Mouse (Mus musculus): ENCODE measurements around the gene Atxn7l3. TPM values are rescaled to one million over a fixed set of nuclear protein-coding genes. Genes with fewer than 3 reads are reported as not detected.

Atxn7l3 gene
- total and polyA plus RNA-seq, 3 experiments, result 24.0 to 60.0 (median 29.9) TPM

DNA sequence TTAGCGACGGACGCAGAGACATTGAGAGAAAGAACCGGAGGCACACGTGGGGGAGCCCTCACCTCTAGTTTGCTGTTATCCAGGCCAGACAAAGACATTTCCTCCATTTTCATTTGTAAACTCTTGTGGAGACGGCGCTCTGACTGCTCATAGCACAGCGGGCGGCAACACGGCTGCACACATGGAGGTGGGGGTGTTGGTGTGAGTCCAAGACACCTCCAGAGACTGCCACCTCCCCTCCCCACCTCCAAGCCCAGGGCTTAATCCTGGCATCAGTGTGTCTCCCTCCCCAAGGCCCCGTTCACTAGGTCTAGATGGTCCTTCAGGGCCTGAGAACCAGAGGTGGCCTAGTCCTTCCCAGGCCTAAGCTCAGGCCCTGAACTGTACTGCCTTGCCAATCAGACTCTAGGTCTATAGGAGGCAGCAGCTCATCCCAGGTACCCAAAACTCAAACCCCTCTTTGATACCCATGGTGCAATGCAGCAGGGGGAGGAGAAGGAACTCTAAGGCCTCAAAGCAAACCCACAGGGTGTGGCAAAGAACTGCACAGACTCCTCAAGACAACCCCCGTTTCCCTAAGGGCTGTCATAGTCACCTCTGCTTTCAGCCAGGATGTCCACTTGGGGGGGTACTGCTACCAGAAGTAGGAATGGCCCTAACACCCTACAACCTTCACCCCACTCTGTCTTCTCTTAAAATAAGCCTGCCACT is 1.4 kb downstream of the Atxn7l3 start:
- Histone ChIP-seq H3K4me3 (ENCODE audit: low read depth, low read length) (peak overlapping the region; percentile 88), H3K27me3 (ENCODE audit: insufficient read depth, low read length) (no peaks in the 10 kb centered on the region), H3K4me1 (ENCODE audit: insufficient read depth, low read depth, low read length) (peaks cover 55% of the 10 kb centered on the region), H3K36me3 (replicated peaks) (peaks cover 52% of the 10 kb centered on the region), H3K9me3 (replicated peaks) (no peaks in the 10 kb centered on the region)
- ATAC-seq (ENCODE audit: extremely low read depth, insufficient number of reproducible peaks, low FRiP score, poor library complexity, severe bottlenecking) (peak; percentile 46), DNase-seq (ENCODE audit: low spot score) (peak; percentile 83)
- TF ChIP-seq POLR2AphosphoS5 (IDR thresholded peaks at IDR 0.05; ENCODE audit: insufficient replicate concordance, low read depth, low read length) (no peak), TAL1 (conservative IDR thresholded peaks at IDR 0.05; ENCODE audit: low read depth, low read length) (no peak), CTCF (IDR thresholded peaks at IDR 0.05; ENCODE audit: low read depth, low read length) (no peak), GATA1 (IDR thresholded peaks at IDR 0.05; ENCODE audit: borderline replicate concordance, low read length) (no peak), GATA2 (IDR thresholded peaks at IDR 0.05; ENCODE audit: borderline replicate concordance, low read depth, low read length) (no peak)

DNA sequence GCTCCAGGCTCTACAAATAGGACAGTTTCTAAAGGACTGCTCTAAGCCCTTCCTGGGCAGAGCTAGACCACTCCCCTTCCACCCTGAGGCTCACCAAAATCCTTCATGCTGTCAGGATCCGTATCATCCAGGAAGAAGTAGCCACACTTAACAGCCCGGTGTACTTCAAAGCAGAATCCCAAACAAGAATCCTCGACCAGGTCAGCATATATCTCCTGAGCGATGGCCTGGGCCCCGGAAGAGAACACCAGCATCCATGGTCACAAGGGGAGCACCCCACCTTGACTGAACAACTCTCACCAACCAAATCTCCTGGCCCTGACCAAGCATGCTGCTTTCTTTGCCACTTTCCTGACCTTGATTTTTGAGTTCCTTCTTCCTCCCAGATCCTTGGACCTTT is 2.0 kb downstream of the Atxn7l3 start:
- H3K4me3 ChIP-seq (ENCODE audit: low read depth, low read length), result no peak overlapping the region; the same call in 1 of the 2 replicates

DNA sequence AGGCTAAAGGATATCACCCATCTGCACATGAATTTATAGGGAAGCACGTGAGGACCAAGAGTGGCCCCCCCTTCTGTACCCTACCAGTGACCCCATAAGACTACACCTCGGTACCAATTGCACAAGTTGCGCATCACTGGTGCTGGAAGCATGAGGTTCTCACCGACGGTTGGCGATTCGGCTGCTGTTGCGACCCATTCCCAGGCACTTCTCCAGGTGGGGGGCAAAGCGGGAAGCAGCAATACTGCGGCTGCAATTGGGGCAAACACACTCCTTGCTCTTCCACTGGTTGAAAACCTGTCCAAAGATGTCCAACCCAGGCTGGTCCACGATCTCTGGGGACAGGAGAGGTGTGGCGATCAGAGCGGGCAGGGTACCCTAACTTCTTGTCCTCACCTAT is 2.5 kb downstream of the Atxn7l3 start:
- ATAC-seq (ENCODE audit: extremely low read depth, insufficient number of reproducible peaks, low FRiP score, poor library complexity, severe bottlenecking), result no peak

More for the DNA sequence above, 2.0 kb downstream of the Atxn7l3 start:
- DNase-seq (ENCODE audit: low spot score) (no peak), ATAC-seq (ENCODE audit: extremely low read depth, insufficient number of reproducible peaks, low FRiP score, poor library complexity, severe bottlenecking) (no peak)
- TF ChIP-seq GATA2 (IDR thresholded peaks at IDR 0.05; ENCODE audit: borderline replicate concordance, low read depth, low read length) (no peak), GATA1 (IDR thresholded peaks at IDR 0.05; ENCODE audit: borderline replicate concordance, low read length) (no peak), TAL1 (conservative IDR thresholded peaks at IDR 0.05; ENCODE audit: low read depth, low read length) (no peak), CTCF (IDR thresholded peaks at IDR 0.05; ENCODE audit: low read depth, low read length) (no peak), POLR2AphosphoS5 (IDR thresholded peaks at IDR 0.05; ENCODE audit: insufficient replicate concordance, low read depth, low read length) (no peak)
- Histone ChIP-seq H3K9me3 (replicated peaks) (no peaks in the 10 kb centered on the region), H3K27me3 (ENCODE audit: insufficient read depth, low read length) (no peaks in the 10 kb centered on the region), H3K4me1 (ENCODE audit: insufficient read depth, low read depth, low read length) (peaks cover 56% of the 10 kb centered on the region), H3K36me3 (replicated peaks) (peaks cover 58% of the 10 kb centered on the region)

DNA sequence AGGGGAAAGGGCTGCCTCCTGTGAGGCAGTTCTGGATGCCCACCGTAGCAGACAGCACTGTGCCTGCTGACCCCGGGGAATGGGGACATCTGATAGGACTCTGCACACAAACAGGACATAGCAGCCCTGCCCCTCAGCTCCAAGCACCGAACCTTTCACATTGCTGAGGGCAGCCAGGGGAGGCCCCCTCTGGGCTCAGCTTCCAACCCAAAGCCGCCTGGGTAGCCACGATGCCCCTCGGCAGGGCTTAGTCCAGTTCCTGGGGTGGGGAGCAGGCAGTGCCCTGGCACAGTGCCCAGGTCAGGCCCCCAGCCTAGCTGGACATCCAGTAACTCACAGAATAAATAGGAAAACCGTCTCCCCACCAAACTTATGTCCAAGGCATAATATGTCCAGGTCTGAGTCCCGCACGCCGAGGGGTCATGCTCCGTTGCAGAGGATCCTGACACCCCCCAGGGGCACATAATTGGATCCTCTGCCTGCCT is 5.3 kb downstream of the Atxn7l3 start:
- peaks cover 91% of the 10 kb centered on the region for H3K36me3 ChIP-seq (replicated peaks)
- peaks cover 66% of the 10 kb centered on the region for H3K4me1 ChIP-seq (ENCODE audit: insufficient read depth, low read depth, low read length)
- no peaks in the 10 kb centered on the region for H3K9me3 ChIP-seq (replicated peaks)
- peak overlapping the region; percentile 1; the same call in 1 of the 2 replicates for H3K4me3 ChIP-seq (ENCODE audit: low read depth, low read length)
- DNase-seq (ENCODE audit: low spot score) (no peak), ATAC-seq (ENCODE audit: extremely low read depth, insufficient number of reproducible peaks, low FRiP score, poor library complexity, severe bottlenecking) (no peak)
- TF ChIP-seq CTCF (IDR thresholded peaks at IDR 0.05; ENCODE audit: low read depth, low read length) (no peak), TAL1 (conservative IDR thresholded peaks at IDR 0.05; ENCODE audit: low read depth, low read length) (no peak), POLR2AphosphoS5 (IDR thresholded peaks at IDR 0.05; ENCODE audit: insufficient replicate concordance, low read depth, low read length) (no peak), GATA2 (IDR thresholded peaks at IDR 0.05; ENCODE audit: borderline replicate concordance, low read depth, low read length) (no peak), GATA1 (IDR thresholded peaks at IDR 0.05; ENCODE audit: borderline replicate concordance, low read length) (no peak)
- no peaks in the 10 kb centered on the region for H3K27me3 ChIP-seq (ENCODE audit: insufficient read depth, low read length)

More for the DNA sequence above, 2.5 kb downstream of the Atxn7l3 start:
- DNase-seq (ENCODE audit: low spot score), result no peak
- Histone ChIP-seq H3K4me3 (ENCODE audit: low read depth, low read length) (no peak overlapping the region), H3K27me3 (ENCODE audit: insufficient read depth, low read length) (no peaks in the 10 kb centered on the region), H3K4me1 (ENCODE audit: insufficient read depth, low read depth, low read length) (peaks cover 56% of the 10 kb centered on the region), H3K9me3 (replicated peaks) (no peaks in the 10 kb centered on the region), H3K36me3 (replicated peaks) (peaks cover 63% of the 10 kb centered on the region)
- TF ChIP-seq TAL1 (conservative IDR thresholded peaks at IDR 0.05; ENCODE audit: low read depth, low read length) (no peak), CTCF (IDR thresholded peaks at IDR 0.05; ENCODE audit: low read depth, low read length) (no peak), GATA1 (IDR thresholded peaks at IDR 0.05; ENCODE audit: borderline replicate concordance, low read length) (no peak), GATA2 (IDR thresholded peaks at IDR 0.05; ENCODE audit: borderline replicate concordance, low read depth, low read length) (no peak), POLR2AphosphoS5 (IDR thresholded peaks at IDR 0.05; ENCODE audit: insufficient replicate concordance, low read depth, low read length) (no peak)

DNA sequence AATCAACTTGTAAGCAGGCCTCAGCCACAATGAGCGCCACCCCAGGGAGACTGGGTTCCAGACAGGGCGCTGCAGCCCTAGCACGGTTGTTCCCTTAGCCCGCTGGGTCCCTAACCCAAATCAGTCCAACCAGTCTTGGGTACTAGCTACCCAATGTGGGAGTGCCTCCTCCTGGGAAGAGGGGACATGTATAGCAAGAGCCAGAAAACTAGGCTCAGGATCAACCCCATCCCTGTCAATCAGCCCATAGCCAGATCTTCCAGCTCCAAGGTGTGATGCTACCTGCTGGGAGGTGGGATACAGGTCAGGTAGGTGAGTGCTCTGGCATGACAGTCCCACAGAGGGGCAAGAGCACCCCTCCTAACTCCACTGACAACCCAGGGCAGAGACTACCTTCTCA is 6.3 kb downstream of the Atxn7l3 start:
- Histone ChIP-seq H3K4me1 (ENCODE audit: insufficient read depth, low read depth, low read length) (peaks cover 66% of the 10 kb centered on the region), H3K27me3 (ENCODE audit: insufficient read depth, low read length) (no peaks in the 10 kb centered on the region), H3K9me3 (replicated peaks) (no peaks in the 10 kb centered on the region), H3K4me3 (ENCODE audit: low read depth, low read length) (no peak overlapping the region), H3K36me3 (replicated peaks) (peaks cover 91% of the 10 kb centered on the region)
- DNase-seq (ENCODE audit: low spot score) (no peak), ATAC-seq (ENCODE audit: extremely low read depth, insufficient number of reproducible peaks, low FRiP score, poor library complexity, severe bottlenecking) (no peak)
- TF ChIP-seq GATA2 (IDR thresholded peaks at IDR 0.05; ENCODE audit: borderline replicate concordance, low read depth, low read length), result no peak
- TF ChIP-seq POLR2AphosphoS5 (IDR thresholded peaks at IDR 0.05; ENCODE audit: insufficient replicate concordance, low read depth, low read length), result no peak
- no peak for TF ChIP-seq GATA1 (IDR thresholded peaks at IDR 0.05; ENCODE audit: borderline replicate concordance, low read length)

DNA sequence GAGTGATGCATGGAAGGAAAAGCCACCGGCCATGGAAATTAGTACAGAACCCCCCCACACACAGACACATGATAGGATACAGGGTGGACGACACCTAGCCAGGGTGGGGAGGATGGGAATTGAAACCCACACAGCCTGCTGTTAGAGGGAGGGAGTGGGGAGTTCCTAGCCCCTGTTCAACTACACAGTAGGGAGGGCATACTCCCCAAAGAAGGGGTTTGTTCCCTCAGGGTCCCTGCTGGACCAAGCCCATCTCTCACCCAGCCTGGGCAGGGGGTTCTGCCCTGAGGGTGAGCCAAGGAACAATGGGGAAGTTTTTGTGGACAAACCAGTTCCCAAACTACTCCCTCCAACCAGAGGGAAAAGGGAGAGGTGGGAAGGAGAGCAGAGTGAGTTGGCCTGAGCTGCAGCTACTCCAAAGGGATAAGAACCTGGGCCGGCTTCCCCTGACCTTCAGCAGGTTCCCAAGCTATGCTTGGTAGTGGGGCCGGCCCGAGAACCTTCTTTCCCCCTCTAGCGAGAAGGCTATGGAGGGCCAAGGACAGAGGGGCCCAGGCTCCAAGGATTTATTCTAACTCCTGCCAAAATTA is 6.8 kb downstream of the Atxn7l3 start:
- Histone ChIP-seq H3K4me1 (ENCODE audit: insufficient read depth, low read depth, low read length) (peaks cover 61% of the 10 kb centered on the region), H3K27me3 (ENCODE audit: insufficient read depth, low read length) (no peaks in the 10 kb centered on the region), H3K9me3 (replicated peaks) (no peaks in the 10 kb centered on the region), H3K36me3 (replicated peaks) (peaks cover 85% of the 10 kb centered on the region), H3K4me3 (ENCODE audit: low read depth, low read length) (no peak overlapping the region)
- ATAC-seq (ENCODE audit: extremely low read depth, insufficient number of reproducible peaks, low FRiP score, poor library complexity, severe bottlenecking) (no peak), DNase-seq (ENCODE audit: low spot score) (no peak)
- TF ChIP-seq TAL1 (conservative IDR thresholded peaks at IDR 0.05; ENCODE audit: low read depth, low read length) (no peak), GATA2 (IDR thresholded peaks at IDR 0.05; ENCODE audit: borderline replicate concordance, low read depth, low read length) (no peak), GATA1 (IDR thresholded peaks at IDR 0.05; ENCODE audit: borderline replicate concordance, low read length) (no peak), POLR2AphosphoS5 (IDR thresholded peaks at IDR 0.05; ENCODE audit: insufficient replicate concordance, low read depth, low read length) (no peak), CTCF (IDR thresholded peaks at IDR 0.05; ENCODE audit: low read depth, low read length) (no peak)
